Mouse (Mus musculus) liver, embryonic 12.5 days (tissue): ENCODE data around the gene Nptx1. TPM values are rescaled to one million over a fixed set of nuclear protein-coding genes. Genes with fewer than 3 reads are reported as not detected.

Experiments
- ATAC-seq: fragments of 200-750 bp; cut with Nextera tagmentation; 2 replicates; pipeline ENCODE4 v1.8.0; 2017; ENCODE audit warnings: moderate number of reproducible peaks, mild to moderate bottlenecking, moderate library complexity
- H3K27ac ChIP-seq: fragments of 300-500 bp; sonication (generic); 2 replicates; pipeline ENCODE4 v1.5.1; 2016; ENCODE audit warnings: mild to moderate bottlenecking
- H3K27me3 ChIP-seq: fragments of 300-500 bp; sonication (generic); replicated peaks from 2 replicates; pipeline ENCODE4 v1.6.1; 2016; ENCODE audit warnings: mild to moderate bottlenecking, moderate library complexity
- H3K36me3 ChIP-seq: fragments of 300-500 bp; sonication (generic); 2 replicates; pipeline ENCODE4 v1.6.1; 2016; ENCODE audit warnings: mild to moderate bottlenecking, moderate library complexity
- H3K4me1 ChIP-seq: fragments of 300-500 bp; sonication (generic); 2 replicates; pipeline ENCODE4 v1.6.1; 2016
- H3K4me2 ChIP-seq: fragments of 300-500 bp; sonication (generic); 2 replicates; pipeline ENCODE4 v1.6.1; 2016; ENCODE audit warnings: mild to moderate bottlenecking, moderate library complexity
- H3K4me3 ChIP-seq: fragments of 300-500 bp; sonication (generic); 2 replicates; pipeline ENCODE4 v1.5.1; 2016; ENCODE audit warnings: mild to moderate bottlenecking, moderate library complexity
- H3K9ac ChIP-seq: fragments of 300-500 bp; sonication (generic); 2 replicates; pipeline ENCODE4 v1.6.1; 2016; ENCODE audit warnings: mild to moderate bottlenecking, moderate library complexity
- H3K9me3 ChIP-seq: fragments of 300-500 bp; sonication (generic); replicated peaks from 2 replicates; pipeline ENCODE4 v1.6.1; 2016; ENCODE audit warnings: mild to moderate bottlenecking, moderate library complexity
- WGBS: fragments of 180-500 bp; shearing (Covaris S2); methylation state at CpG from one replicate; pipeline ENCODE4 v1.1.7; 2016; ENCODE audit not compliant: insufficient replicate concordance; 5-methylcytosine and 5-hydroxymethylcytosine counted together
- polyA plus RNA-seq: library from polyadenylated mRNA; unstranded; fragments of >200 nt; fragmentation: Nextera tagmentation; extraction: Ambion mirVana; gene quantifications from 2 replicates; pipeline ENCODE4 v1.2.1, GENCODE M21; 2016

The Nptx1 gene
- polyA plus RNA-seq, 1 experiment from 2014 or later = 0.06 TPM

DNA sequence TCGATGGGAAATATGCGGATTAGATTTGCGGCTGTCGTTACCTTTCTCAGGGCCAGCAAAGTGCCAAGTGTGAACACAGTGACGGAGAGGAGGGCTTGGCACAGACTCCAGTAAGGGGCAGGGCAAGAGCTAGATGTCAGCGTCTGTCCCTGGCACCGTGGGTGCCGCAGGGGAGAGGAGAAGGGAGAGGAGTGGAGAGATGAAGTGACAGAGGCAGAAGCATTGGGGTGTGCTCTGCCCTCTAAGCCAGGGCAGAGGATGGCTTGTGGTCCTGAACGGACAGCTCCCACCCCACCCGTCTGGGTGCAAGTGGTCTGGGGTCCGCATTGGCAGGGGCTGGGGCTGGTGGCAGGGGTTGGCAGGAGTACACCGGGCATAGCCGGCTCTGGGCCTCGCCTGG is 7.6 kb downstream of the Nptx1 start:
- Histone ChIP-seq H3K4me2 (no peak overlapping the region), H3K9me3 (no peaks in the 10 kb centered on the region), H3K27ac (no peak overlapping the region), H3K9ac (no peak overlapping the region), H3K4me3 (no peak overlapping the region), H3K36me3 (no peaks in the 10 kb centered on the region), H3K4me1 (no peaks in the 10 kb centered on the region), H3K27me3 (peaks cover 72% of the 10 kb centered on the region)
- WGBS = 33% methylated on average over 14 of the region's 14 CpGs
- no peak for ATAC-seq

DNA sequence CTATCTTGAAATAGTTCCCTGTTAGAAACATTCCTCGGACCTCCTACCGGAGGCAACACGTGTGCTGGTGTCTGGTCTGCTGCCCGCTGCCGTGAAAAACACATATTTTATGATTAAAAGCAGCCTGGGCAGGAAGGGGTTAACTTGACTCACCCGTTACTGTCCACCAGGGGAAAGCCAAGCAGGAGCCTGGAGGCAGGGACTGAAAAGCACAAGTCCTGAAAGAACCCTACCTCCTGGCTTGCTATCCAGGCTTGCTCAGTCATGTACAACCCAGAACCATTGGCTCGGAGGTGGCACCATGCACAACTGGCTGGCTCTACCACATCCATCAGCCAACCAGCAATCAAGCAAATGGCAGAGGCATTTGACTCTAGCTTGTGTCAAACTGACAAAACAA is 13.8 kb downstream of the Nptx1 start:
- peaks cover 40% of the 10 kb centered on the region for H3K27me3 ChIP-seq
- ATAC-seq = no peak
- H3K4me2 ChIP-seq = no peak overlapping the region
- no peak overlapping the region for H3K9ac ChIP-seq
- H3K27ac ChIP-seq = no peak overlapping the region
- no peak overlapping the region for H3K4me3 ChIP-seq
- no peaks in the 10 kb centered on the region for H3K9me3 ChIP-seq
- 54% methylated on average over 7 of the region's 7 CpGs for WGBS
- no peaks in the 10 kb centered on the region for H3K4me1 ChIP-seq
- no peaks in the 10 kb centered on the region for H3K36me3 ChIP-seq

- no peak for ATAC-seq
- no peak overlapping the region for H3K27ac ChIP-seq
- no peaks in the 10 kb centered on the region for H3K36me3 ChIP-seq
- 61% methylated on average over 8 of the region's 8 CpGs for whole genome bisulfite sequencing
- H3K4me3 ChIP-seq = no peak overlapping the region
- H3K9me3 ChIP-seq = no peaks in the 10 kb centered on the region
- peaks cover 42% of the 10 kb centered on the region for H3K27me3 ChIP-seq
- H3K4me2 ChIP-seq = no peak overlapping the region
- H3K9ac ChIP-seq = no peak overlapping the region
- no peaks in the 10 kb centered on the region for H3K4me1 ChIP-seq
Observed at GRCm38 (mm10) chr11:119532460-119532859, 15.1 kb downstream of the Nptx1 start.

- WGBS = 56% methylated on average over 11 of the region's 11 CpGs
- Histone ChIP-seq H3K36me3 (no peaks in the 10 kb centered on the region), H3K4me3 (no peak overlapping the region), H3K27ac (no peak overlapping the region), H3K9ac (no peak overlapping the region), H3K27me3 (peaks cover 28% of the 10 kb centered on the region), H3K9me3 (no peaks in the 10 kb centered on the region), H3K4me1 (peaks cover 9% of the 10 kb centered on the region; the same call in 1 of the 2 replicates), H3K4me2 (no peak overlapping the region)
- ATAC-seq = no peak
Observed at GRCm38 (mm10) chr11:119528930-119529329, 18.6 kb downstream of the Nptx1 start.

DNA sequence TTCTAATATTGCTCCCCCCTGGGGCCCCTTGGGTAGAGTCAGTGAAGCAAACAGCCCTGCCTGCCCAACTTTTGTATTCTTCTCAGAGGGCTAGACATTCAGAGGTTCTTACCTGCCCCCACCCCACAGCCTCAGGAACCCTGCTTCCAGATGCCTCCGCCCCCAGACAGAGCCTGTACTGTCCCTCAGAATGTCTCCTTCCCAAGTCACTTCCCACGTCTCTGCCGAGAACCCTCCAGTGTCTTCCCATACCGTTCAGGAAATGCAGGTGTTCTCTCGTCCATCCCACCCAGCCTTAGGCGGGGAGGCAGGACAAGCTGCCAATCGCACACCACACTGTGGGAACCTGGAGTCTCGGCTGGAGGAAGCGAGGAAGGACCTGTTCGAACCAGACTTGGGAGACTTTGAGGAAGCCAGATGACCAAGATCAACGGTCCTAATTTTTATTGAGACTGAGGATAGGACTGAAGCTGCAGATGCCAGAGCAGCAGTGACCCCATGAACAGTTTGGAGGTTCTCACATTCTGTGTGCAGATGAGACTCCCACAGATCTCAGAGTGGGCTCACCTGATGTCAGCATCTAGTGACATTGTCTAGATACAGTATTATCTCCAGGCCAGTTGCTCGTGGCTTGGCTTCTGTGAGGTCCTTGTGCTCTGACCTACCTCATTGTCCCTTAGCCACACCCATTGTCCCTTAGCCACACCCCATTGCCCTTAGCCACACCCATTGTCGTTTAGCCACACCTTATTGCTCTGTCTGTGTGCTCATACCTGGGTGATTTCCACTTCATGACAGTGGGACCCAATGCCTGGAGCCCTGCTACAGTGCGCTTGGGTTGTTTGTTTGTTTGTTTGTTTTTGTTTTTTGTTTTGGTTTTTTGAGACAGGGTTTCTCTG is 21.2 kb downstream of the Nptx1 start:
- Histone ChIP-seq H3K4me2 (no peak overlapping the region), H3K36me3 (no peaks in the 10 kb centered on the region), H3K9me3 (no peaks in the 10 kb centered on the region), H3K27ac (no peak overlapping the region), H3K4me1 (peaks cover 9% of the 10 kb centered on the region; the same call in 1 of the 2 replicates), H3K4me3 (no peak overlapping the region), H3K27me3 (peaks cover 15% of the 10 kb centered on the region), H3K9ac (no peak overlapping the region)
- no peak for ATAC-seq
- WGBS = 65% methylated on average over 14 of the region's 14 CpGs

DNA sequence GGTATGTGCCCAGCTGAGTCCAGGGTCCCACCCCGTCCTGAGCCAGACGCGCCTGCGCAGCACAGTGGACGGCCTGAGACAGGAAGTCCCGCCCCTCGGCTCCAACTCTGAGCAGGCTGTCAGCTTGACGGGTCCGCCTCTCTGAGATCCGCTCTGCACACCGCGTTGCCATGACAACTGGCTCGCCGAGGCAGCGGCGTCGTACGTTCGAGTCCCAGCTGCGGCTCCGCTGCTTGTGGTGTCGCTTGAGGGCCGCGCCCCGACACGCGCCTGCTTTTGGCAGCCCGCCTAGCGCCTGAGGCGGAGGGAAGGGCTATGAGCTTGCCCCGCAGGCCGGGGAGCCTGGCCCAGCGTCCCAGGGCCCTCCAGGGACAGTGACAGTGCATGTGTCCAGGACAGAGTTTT is 23.0 kb downstream of the Nptx1 start:
- H3K36me3 ChIP-seq = no peaks in the 10 kb centered on the region
- peaks cover 9% of the 10 kb centered on the region; the same call in 1 of the 2 replicates for H3K4me1 ChIP-seq
- peak overlapping the region; percentile 80 for H3K4me2 ChIP-seq
- no peaks in the 10 kb centered on the region for H3K9me3 ChIP-seq
- WGBS = 3% methylated on average over 33 of the region's 33 CpGs
- H3K9ac ChIP-seq = peak overlapping the region; percentile 60; the same call in 1 of the 2 replicates
- peak overlapping the region; percentile 55 for H3K4me3 ChIP-seq
- no peak overlapping the region for H3K27ac ChIP-seq
- ATAC-seq = peak; percentile 92
- H3K27me3 ChIP-seq = peaks cover 21% of the 10 kb centered on the region

GRCm38 (mm10) chr11:119523392-119523791 is 24.2 kb downstream of the Nptx1 start:
- WGBS = 77% methylated on average over 3 of the region's 3 CpGs

DNA sequence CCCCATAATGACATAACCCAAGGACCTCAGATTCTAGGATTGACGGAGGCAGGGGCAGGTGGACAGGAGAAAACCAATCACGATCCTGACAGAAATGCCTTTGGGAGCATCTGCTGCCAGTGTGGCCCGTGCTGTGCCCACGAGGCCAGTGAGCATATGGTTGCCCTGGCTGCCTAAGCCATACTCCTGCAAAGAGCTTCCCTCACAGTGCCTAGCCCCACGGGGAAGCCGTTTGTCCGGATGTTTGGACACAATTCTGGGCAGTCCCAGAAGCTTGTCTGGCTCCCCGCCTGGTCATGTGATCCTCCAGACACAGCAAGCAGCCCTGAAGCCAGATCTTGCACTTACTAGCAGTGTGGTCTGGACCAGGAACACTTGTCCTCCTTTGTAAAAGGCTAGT is 24.8 kb downstream of the Nptx1 start:
- WGBS = 65% methylated on average over 8 of the region's 8 CpGs
- Histone ChIP-seq H3K4me2 (no peak overlapping the region), H3K27me3 (peaks cover 22% of the 10 kb centered on the region), H3K4me3 (no peak overlapping the region), H3K4me1 (peaks cover 9% of the 10 kb centered on the region; the same call in 1 of the 2 replicates), H3K9ac (no peak overlapping the region), H3K9me3 (no peaks in the 10 kb centered on the region), H3K36me3 (no peaks in the 10 kb centered on the region), H3K27ac (no peak overlapping the region)
- ATAC-seq = no peak

More at GRCm38 (mm10) chr11:119523392-119523791, 24.2 kb downstream of the Nptx1 start:
- peaks cover 9% of the 10 kb centered on the region; the same call in 1 of the 2 replicates for H3K4me1 ChIP-seq
- H3K36me3 ChIP-seq = no peaks in the 10 kb centered on the region
- no peak overlapping the region for H3K4me2 ChIP-seq
- no peak for ATAC-seq
- H3K4me3 ChIP-seq = no peak overlapping the region
- peaks cover 20% of the 10 kb centered on the region for H3K27me3 ChIP-seq
- H3K9me3 ChIP-seq = no peaks in the 10 kb centered on the region
- no peak overlapping the region for H3K9ac ChIP-seq
- no peak overlapping the region for H3K27ac ChIP-seq

DNA sequence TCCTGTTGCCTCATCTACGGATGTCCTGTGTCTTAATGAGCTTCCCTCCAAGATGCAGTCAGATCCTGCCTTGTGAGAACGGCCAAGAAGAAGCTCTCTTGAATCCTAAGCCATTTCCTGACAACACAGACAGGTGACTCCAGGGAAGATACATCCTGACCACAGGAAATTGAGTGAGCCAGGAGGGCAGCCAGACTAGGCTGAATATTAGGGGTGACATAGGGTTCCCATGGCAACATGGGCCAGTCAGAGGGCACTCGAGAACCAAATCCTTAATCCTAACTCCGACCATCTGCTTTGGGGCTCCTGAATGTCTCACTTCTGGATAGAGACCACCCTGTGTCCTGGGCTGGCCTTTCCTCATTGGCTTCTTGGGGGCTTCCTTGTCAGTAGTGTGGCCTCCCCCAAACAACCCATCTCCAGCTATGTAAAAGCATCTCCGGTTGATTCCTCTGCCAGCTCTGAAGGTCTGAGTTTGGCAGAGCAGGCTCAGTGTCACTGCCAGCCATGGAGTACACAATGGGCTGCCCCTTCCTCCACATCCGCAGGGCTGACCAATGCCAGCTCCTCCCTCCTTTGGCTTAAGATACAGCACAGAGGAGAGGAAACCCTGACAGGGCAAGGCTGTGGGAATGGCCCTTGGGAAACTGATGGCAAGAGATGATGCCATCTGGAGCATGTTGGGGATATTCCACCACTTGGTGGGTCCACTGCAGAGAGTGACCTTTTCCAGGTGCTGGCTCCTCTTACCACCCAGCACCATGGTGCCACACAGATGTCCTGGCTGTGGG is 25.4 kb downstream of the Nptx1 start:
- no peak overlapping the region for H3K27ac ChIP-seq
- 56% methylated on average over 6 of the region's 6 CpGs for WGBS

DNA sequence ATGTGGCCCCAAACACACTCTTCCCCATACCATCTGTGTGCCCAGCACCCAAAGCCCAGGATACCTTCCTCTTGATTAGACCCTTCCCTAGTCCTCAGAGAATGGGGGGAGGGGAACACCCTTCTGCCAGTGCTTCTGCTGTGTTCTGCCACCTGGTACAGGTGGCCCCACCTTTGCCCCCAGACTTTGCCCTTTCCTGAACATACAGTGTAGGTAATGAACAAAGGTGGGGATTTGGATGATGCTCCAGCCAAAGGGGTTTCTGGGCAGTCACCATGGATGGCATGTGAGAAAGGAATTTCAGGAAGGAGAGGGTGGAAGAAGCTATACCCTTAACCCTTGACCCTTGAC is 26.9 kb downstream of the Nptx1 start:
- Histone ChIP-seq H3K36me3 (no peaks in the 10 kb centered on the region), H3K4me3 (no peak overlapping the region), H3K27me3 (peaks cover 42% of the 10 kb centered on the region), H3K4me2 (no peak overlapping the region), H3K9me3 (no peaks in the 10 kb centered on the region), H3K4me1 (peaks cover 5% of the 10 kb centered on the region; the same call in 1 of the 2 replicates), H3K9ac (no peak overlapping the region), H3K27ac (no peak overlapping the region)
- no peak for ATAC-seq

More for the DNA sequence above, 25.4 kb downstream of the Nptx1 start:
- Histone ChIP-seq H3K4me1 (peaks cover 9% of the 10 kb centered on the region; the same call in 1 of the 2 replicates), H3K9me3 (no peaks in the 10 kb centered on the region), H3K36me3 (no peaks in the 10 kb centered on the region), H3K27me3 (peaks cover 28% of the 10 kb centered on the region), H3K4me3 (no peak overlapping the region), H3K9ac (no peak overlapping the region), H3K4me2 (no peak overlapping the region)
- ATAC-seq = no peak

- 37% methylated on average over 5 of the region's 5 CpGs for WGBS
- Histone ChIP-seq H3K4me2 (no peak overlapping the region), H3K36me3 (no peaks in the 10 kb centered on the region), H3K4me3 (no peak overlapping the region), H3K9ac (no peak overlapping the region), H3K4me1 (peaks cover 5% of the 10 kb centered on the region; the same call in 1 of the 2 replicates), H3K9me3 (no peaks in the 10 kb centered on the region), H3K27me3 (peaks cover 47% of the 10 kb centered on the region), H3K27ac (no peak overlapping the region)
- ATAC-seq = no peak
Observed at GRCm38 (mm10) chr11:119520005-119520712, 27.4 kb downstream of the Nptx1 start.
